Mouse (Mus musculus) heart, postnatal 36 days (tissue): ENCODE results near the gene Pigyl. TPM values are rescaled to one million over a fixed set of nuclear protein-coding genes. Genes with fewer than 3 reads are reported as not detected.
"Not testable (repeated sequence)": the region's sequence is repeated elsewhere in the genome, so short reads cannot be mapped to it uniquely, and the experiment has no call there.

ENCODE experiments used
- DNase-seq, 2 experiments: peaks; one replicate each; pipeline ENCODE4 v3.0.0; 2021 to 2022
- intact Hi-C: fragments of 180-260 bp; cut with DNase I; formaldehyde crosslinking; loops from one replicate; pipeline ENCODE4 v1.15.1; 2025
- total RNA-seq, 2 experiments: library from RNA; stranded (reverse); gene quantifications; 2 replicates each; pipeline ENCODE4 v1.2.3; 2021

The Pigyl gene
- total RNA-seq, 2 experiments from 2014 or later: 48.3 to 52.6 TPM

GRCm38 (mm10) chr9:22136765-22137547 lies 19.7 kb upstream of the Pigyl start:
- DNase-seq: no peak
- intact Hi-C loops: loop anchor here (2.0 kb wide), 1 partner anchor 18 kb away; no protein-coding TSS in a partner anchor

GRCm38 (mm10) chr9:22138480-22138879 lies 18.2 kb upstream of the Pigyl start:
- peak; percentile 44 to 59 for DNase-seq
- intact Hi-C loops: no loop called here

GRCm38 (mm10) chr9:22139746-22140145 lies 16.9 kb upstream of the Pigyl start:
- DNase-seq: no peak
- intact Hi-C loops: loop anchor here (10.0 kb wide), 1 partner anchor 535 kb away; no protein-coding TSS in a partner anchor

GRCm38 (mm10) chr9:22143108-22144037 lies 13.3 kb upstream of the Pigyl start:
- intact Hi-C loops: loop anchor here (1.0 to 10.0 kb wide), 4 partner anchors 45 to 539 kb away; partner anchors contain the start of gene Cnn1
- DNase-seq: peak; percentile 85 to 91

GRCm38 (mm10) chr9:22144304-22144965 lies 12.2 kb upstream of the Pigyl start:
- no peak for DNase-seq
- intact Hi-C loops: loop anchor here (10.0 kb wide), 1 partner anchor 540 kb away; no protein-coding TSS in a partner anchor

- intact Hi-C loops: loop anchor here (10.0 kb wide), 1 partner anchor 545 kb away; no protein-coding TSS in a partner anchor
These were observed 7.0 kb upstream of the Pigyl start for GRCm38 (mm10) chr9:22149426-22150248.

GRCm38 (mm10) chr9:22150249-22150693 lies 6.4 kb upstream of the Pigyl start:
- DNase-seq, intact Hi-C loops: not testable (repeated sequence)

More at GRCm38 (mm10) chr9:22149426-22150248, 7.0 kb upstream of the Pigyl start:
- DNase-seq: no peak

- no peak for DNase-seq
- intact Hi-C loops: no loop called here
These were observed 5.7 kb upstream of the Pigyl start for GRCm38 (mm10) chr9:22150946-22151345.

GRCm38 (mm10) chr9:22153810-22154209 lies 2.8 kb upstream of the Pigyl start:
- intact Hi-C loops: no loop called here

GRCm38 (mm10) chr9:22155614-22156013 lies 1.0 kb upstream of the Pigyl start:
- intact Hi-C loops: loop anchor here (2.0 to 5.0 kb wide), 3 partner anchors 69 to 253 kb away; partner anchors contain the start of gene Zfp809
- peak; percentile 67 to 76 for DNase-seq

More at GRCm38 (mm10) chr9:22153810-22154209, 2.8 kb upstream of the Pigyl start:
- DNase-seq: no peak

GRCm38 (mm10) chr9:22157516-22158265 lies 1.0 kb downstream of the Pigyl start:
- intact Hi-C loops: loop anchor here (2.0 to 5.0 kb wide), 3 partner anchors 67 to 251 kb away; partner anchors contain the start of gene Zfp809
- no peak for DNase-seq

- DNase-seq: no peak
- intact Hi-C loops: no loop called here
These were observed 4.7 kb downstream of the Pigyl start for GRCm38 (mm10) chr9:22161299-22161698.

- DNase-seq: no peak
- intact Hi-C loops: no loop called here
These were observed 5.7 kb downstream of the Pigyl start for GRCm38 (mm10) chr9:22162305-22162704.

- intact Hi-C loops: no loop called here
- no peak for DNase-seq
These were observed 6.3 kb downstream of the Pigyl start for GRCm38 (mm10) chr9:22162912-22163311.

- DNase-seq: peak; percentile 17 to 25
- intact Hi-C loops: no loop called here
These were observed 8.3 kb downstream of the Pigyl start for GRCm38 (mm10) chr9:22164711-22165668.

- intact Hi-C loops: no loop called here
- DNase-seq: no peak
These were observed 9.3 kb downstream of the Pigyl start for GRCm38 (mm10) chr9:22165964-22166363.

- intact Hi-C loops: no loop called here
These were observed 10.0 kb downstream of the Pigyl start for GRCm38 (mm10) chr9:22166686-22167085.

More at GRCm38 (mm10) chr9:22166686-22167085, 10.0 kb downstream of the Pigyl start:
- DNase-seq: no peak
